Mouse (Mus musculus): Measurements from ENCODE around the gene Ctc1. TPM values are rescaled to one million over a fixed set of nuclear protein-coding genes. Genes with fewer than 3 reads are reported as not detected.

Ctc1 gene
- polyA plus RNA-seq (2014; fragmentation: Illumina TruSeq; extraction: RNeasy Lipid Tissue Mini Kit (QIAGEN cat#74804); ENCODE audit: low read depth, low replicate concordance), result 18.4 TPM

DNA sequence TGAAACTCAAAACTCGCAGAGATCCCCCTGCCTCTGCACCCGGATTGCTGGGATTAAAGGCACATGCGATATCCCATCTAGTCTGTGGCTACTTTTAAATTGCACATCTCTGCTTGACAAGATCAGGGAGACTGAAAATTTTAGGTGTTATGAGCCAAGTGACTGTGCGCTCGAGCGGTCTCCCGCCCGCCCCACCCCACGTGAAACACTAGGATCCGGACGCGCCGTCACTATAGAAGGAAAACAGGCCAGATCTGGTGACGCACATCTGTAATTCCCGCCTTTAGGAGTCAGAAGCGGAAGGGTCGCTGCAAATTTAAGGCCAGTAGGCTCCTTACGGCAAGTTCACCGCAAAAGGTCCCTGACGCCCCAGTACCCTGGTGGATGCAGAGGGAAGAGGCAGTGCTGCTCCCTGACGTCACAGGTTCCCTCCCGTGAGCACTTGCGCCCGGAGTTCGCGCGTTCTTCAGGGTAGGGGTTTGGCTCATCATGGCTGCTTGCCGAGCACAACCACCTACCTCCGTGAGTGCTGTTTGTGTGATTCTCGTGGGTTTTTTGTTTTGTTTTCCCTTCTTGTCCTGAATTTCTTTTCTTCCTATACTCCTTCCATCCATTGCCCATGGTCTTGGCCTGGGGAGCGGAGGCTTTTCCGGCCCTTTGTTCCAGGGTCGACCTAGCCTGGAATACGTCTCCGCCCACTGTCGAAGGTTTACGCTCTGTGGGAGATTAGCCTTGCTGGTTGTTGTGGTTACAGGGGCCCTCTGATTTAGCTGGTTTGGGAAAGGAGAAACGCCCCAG lies at the start of gene Ctc1:
Gene Ctc1, plus strand, starts transcription at position 268 of the 798 bp plus-strand sequence.

DNA sequence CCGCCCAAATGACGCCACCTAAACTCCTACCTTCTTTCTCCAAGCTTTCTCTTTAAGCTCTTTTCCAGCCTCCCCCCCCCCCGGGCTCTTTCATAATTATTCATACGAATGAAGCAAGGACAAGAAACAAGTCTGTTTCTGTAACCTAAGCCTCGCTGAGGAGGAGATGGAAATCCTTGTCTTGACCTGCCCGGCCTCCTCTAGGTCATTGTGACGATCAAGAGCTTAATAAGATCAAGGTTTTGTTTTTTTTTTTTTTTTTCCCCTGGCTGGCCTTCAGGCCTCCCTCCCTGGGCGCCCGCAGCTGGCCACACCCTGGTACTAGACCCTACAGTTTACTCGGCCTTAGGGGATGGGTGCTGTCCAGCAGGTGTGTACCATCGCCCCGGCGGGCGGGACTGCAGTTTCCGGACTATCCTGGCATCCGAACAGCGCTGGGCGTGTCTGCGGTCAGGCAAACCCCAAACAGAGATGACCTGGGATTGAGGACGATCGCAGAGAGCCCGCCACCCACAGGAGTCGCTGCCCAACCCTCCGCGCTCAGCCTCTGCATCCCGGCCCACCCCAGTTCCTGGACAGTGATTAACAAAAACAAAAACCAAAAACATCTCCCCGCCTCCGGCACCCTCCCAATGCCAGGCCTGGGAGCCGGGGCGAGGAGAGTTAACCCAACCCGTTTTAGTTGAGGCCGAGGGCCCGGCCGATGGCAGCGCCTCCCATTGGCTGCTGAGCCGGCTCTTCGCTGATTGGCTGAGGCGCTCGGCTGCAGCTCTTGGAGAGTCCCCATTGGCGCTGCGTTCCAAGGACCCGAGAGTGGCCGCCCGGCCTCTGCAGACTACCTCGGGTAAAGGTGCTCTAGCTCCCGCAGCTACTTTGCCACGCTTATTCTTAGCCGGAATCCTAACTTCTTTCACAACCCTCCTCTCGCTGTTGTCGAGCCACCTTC lies 48.1 kb upstream of the Ctc1 start, which contains the start of gene Slc25a35:
Gene Slc25a35, plus strand, starts transcription at position 795 of the 946 bp plus-strand sequence.

DNA sequence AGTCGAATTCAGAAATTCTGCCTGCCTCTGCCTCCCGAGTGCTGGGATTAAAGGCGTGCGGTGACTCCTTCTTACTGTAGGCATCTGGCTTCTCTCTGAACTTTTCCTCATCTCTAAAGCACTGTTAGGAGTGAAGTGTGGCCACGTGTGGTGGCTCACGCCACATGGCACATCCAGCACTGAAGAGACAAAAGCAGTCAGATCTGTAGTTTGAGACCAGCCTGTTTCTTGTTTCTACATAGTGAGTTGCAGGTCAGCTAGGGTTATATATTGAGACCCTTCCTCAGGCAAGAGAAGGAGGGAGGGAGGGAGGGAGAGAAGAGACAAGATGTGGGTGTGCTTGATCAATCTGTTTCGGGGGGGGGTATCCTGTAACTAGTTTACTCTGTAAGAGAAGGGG lies 40.6 kb upstream of the Ctc1 start, which contains the start of gene Rangrf:
Gene Rangrf, minus strand, starts transcription at position 101 of the 400 bp plus-strand sequence.

DNA sequence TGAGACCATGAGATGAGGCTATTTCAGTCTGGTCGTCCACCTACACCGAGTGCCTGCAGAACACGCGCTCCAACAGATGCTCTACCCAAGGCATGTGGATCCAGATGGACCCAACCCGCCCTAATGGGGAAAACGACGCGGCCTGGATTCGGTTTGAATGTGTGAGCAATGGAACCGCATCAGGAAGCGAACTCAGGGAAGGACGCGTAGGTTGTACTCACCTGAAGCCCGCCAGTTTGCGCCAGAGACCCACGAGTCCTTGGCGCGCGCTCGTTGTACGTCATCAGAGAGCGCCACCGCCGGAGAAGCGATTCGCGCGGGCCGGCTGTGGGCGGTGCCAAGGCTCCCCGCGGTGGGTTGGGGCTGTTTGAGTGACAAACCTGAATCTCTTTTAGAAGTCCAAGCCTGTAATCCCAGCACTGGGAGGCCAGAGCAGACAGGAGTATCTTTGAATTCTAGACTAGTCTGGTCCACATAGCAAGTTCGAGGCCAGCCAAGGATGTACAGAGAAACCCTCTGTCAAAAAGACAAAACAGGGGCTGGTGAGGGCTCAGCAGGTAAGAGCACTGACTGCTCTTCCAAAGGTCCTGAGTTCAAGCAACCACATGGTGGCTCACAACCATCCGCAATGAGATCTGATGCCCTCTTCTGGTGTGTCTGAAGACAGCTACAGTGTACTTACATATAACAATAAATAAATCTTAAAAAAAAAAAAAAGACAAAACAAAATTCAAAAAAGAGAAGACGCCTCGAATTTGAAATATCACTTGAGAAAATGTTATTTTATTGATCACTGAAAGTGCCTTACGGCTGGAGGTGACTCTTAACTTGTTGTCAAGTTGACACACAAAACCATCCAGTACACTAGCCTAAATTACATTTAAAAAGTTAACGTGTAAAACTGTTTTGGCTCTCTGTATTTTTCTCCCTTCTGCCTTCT lies 7.3 kb upstream of the Ctc1 start, which contains the start of gene Pfas:
Gene Pfas, minus strand, starts transcription at position 279 of the 940 bp plus-strand sequence.

DNA sequence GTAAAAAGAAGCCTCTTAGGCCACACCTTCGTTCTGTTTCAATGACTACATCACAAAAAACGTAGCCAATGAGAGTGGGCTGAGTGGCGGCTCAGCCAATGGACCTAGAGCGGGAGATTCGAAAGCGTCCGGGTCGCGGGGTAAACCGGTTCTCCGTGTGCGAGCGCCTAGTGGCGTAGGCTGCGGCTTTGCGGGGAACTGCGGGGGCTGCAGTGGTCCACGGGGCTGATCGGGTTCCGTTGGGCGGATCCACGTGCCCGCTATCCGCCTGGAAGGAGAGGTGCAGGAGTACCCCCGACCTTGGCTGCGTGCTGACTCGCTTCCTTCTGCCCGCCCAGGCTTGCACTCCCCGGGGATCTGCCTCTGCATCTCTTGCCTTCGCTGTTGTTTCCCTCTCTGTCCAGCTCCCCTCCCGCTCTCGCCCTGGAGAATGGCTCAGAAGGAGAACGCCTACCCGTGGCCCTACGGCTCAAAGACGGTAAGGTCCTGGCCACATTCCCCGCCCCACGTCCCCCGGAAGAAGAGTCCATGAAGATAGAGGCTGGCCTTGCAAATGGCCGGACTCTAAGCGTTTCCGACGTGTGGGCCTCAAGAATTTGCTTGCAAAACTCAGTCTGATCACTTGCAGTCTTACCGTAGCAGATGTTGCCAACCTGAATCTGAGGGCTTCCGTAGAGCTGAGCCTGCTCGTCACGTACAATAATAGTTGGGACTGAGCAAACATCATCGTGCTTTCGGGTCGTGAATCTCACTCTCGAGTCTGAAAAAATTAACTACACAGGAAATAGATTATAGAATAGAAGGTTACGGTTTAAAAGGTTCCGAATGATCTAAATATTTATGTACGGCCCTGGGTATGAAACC lies 30.1 kb downstream of the Ctc1 start, which contains the start of gene Aurkb:
Gene Aurkb, plus strand, starts transcription at position 117 of the 864 bp plus-strand sequence.

DNA sequence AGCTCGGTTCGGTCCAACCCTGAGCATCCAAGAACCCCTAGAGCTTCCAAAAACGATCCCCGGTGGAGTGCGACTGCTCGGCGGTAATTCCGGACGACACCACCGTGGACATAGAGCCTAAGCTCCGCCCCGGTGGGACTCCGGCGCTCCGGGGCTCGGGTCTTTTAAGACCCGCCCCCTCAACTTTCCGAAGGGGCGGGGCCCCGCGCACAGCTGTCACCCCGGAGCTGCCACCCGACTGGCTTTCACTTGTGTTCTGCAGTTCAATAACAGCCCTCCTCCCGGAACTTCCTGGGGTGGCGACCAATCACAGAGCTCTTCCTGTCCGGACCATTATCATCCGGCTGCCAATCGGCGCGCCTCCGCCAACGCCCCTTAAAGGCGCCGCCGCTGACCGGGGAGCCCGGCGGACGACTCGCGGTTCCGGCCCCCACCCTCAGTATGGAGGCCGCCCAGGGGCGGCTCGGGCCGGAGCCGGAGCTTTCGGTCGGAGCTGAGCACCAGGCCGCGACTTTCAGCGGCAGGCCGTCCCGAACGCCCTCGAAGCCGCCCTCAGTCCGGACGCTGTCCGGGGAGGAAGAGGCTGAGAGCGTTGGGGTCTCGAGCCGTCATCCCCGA lies 43.8 kb downstream of the Ctc1 start, which contains the start of gene Borcs6:
Gene Borcs6, plus strand, starts transcription at position 361 of the 618 bp plus-strand sequence.

DNA sequence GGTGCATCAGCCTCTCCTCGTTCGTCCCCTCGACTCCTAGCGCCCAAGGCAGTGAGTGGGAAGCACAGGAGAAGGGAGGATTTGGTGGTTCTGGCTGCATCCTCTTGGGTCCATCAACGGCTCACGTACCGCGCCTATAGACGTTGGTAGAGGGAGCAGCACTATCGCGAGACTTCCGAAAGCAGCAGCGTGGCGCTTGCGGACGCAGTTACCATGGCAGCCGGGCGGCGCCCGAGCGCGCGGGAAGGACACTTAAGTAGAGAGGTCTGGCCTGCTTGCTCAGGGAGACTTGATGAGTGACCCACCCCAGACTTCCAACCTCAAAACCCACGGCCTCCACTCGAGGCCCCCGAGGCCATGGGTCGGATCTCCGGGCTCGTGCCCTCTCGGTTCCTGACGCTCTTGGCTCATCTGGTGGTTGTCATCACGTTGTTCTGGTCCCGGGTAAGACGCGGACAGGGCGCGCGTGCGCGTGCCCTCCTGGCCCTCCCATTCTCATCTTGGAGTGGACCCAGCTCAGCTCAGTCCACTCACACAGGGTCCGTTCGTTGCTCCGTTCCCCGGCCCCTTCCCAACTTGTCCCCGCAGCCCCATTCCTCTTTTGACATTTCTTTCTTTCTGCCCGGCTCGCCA lies 55.0 kb downstream of the Ctc1 start, which contains the start of gene Tmem107:
Gene Tmem107, plus strand, starts transcription at position 217 of the 633 bp plus-strand sequence.

Other genes with a start within 250 kb of the Ctc1 start
- gene Ndel1, start 144.1 kb upstream of the Ctc1 start, polyA plus RNA-seq (2014; fragmentation: Illumina TruSeq; extraction: RNeasy Lipid Tissue Mini Kit (QIAGEN cat#74804); ENCODE audit: low read depth, low replicate concordance), result 64.2 TPM
- not detected for gene Rnf222, start 127.4 kb upstream of the Ctc1 start, polyA plus RNA-seq (2014; fragmentation: Illumina TruSeq; extraction: RNeasy Lipid Tissue Mini Kit (QIAGEN cat#74804); ENCODE audit: low read depth, low replicate concordance)
- gene Rpl26, start 114.3 kb upstream of the Ctc1 start, polyA plus RNA-seq (2014; fragmentation: Illumina TruSeq; extraction: RNeasy Lipid Tissue Mini Kit (QIAGEN cat#74804); ENCODE audit: low read depth, low replicate concordance), result 1,087 TPM
- not detected for gene Odf4, start 88.8 kb upstream of the Ctc1 start, polyA plus RNA-seq (2014; fragmentation: Illumina TruSeq; extraction: RNeasy Lipid Tissue Mini Kit (QIAGEN cat#74804); ENCODE audit: low read depth, low replicate concordance)
- gene Arhgef15, start 58.4 kb upstream of the Ctc1 start, polyA plus RNA-seq (2014; fragmentation: Illumina TruSeq; extraction: RNeasy Lipid Tissue Mini Kit (QIAGEN cat#74804); ENCODE audit: low read depth, low replicate concordance), result 33.1 TPM
- gene Slc25a35, start 47.8 kb upstream of the Ctc1 start, polyA plus RNA-seq (2014; fragmentation: Illumina TruSeq; extraction: RNeasy Lipid Tissue Mini Kit (QIAGEN cat#74804); ENCODE audit: low read depth, low replicate concordance), result 8.4 TPM
- gene Rangrf, start 40.7 kb upstream of the Ctc1 start, polyA plus RNA-seq (2014; fragmentation: Illumina TruSeq; extraction: RNeasy Lipid Tissue Mini Kit (QIAGEN cat#74804); ENCODE audit: low read depth, low replicate concordance), result 117 TPM
- gene Pfas, start 7.5 kb upstream of the Ctc1 start, polyA plus RNA-seq (2014; fragmentation: Illumina TruSeq; extraction: RNeasy Lipid Tissue Mini Kit (QIAGEN cat#74804); ENCODE audit: low read depth, low replicate concordance), result 10.1 TPM
- gene Aurkb, start 29.7 kb downstream of the Ctc1 start, polyA plus RNA-seq (2014; fragmentation: Illumina TruSeq; extraction: RNeasy Lipid Tissue Mini Kit (QIAGEN cat#74804); ENCODE audit: low read depth, low replicate concordance), result not detected
- gene Borcs6, start 43.8 kb downstream of the Ctc1 start, polyA plus RNA-seq (2014; fragmentation: Illumina TruSeq; extraction: RNeasy Lipid Tissue Mini Kit (QIAGEN cat#74804); ENCODE audit: low read depth, low replicate concordance), result 16.5 TPM
- gene Tmem107, start 54.9 kb downstream of the Ctc1 start, polyA plus RNA-seq (2014; fragmentation: Illumina TruSeq; extraction: RNeasy Lipid Tissue Mini Kit (QIAGEN cat#74804); ENCODE audit: low read depth, low replicate concordance), result 9.9 TPM
- 95.0 TPM for gene Vamp2, start 72.6 kb downstream of the Ctc1 start, polyA plus RNA-seq (2014; fragmentation: Illumina TruSeq; extraction: RNeasy Lipid Tissue Mini Kit (QIAGEN cat#74804); ENCODE audit: low read depth, low replicate concordance)
- 22.2 TPM for gene Per1, start 79.3 kb downstream of the Ctc1 start, polyA plus RNA-seq (2014; fragmentation: Illumina TruSeq; extraction: RNeasy Lipid Tissue Mini Kit (QIAGEN cat#74804); ENCODE audit: low read depth, low replicate concordance)
- not detected for gene Hes7, start 104.5 kb downstream of the Ctc1 start, polyA plus RNA-seq (2014; fragmentation: Illumina TruSeq; extraction: RNeasy Lipid Tissue Mini Kit (QIAGEN cat#74804); ENCODE audit: low read depth, low replicate concordance)
- 0.39 TPM for gene 9130213A22Rik, start 106.7 kb downstream of the Ctc1 start, polyA plus RNA-seq (2014; fragmentation: Illumina TruSeq; extraction: RNeasy Lipid Tissue Mini Kit (QIAGEN cat#74804); ENCODE audit: low read depth, low replicate concordance)
- gene Aloxe3, start 110.0 kb downstream of the Ctc1 start, polyA plus RNA-seq (2014; fragmentation: Illumina TruSeq; extraction: RNeasy Lipid Tissue Mini Kit (QIAGEN cat#74804); ENCODE audit: low read depth, low replicate concordance), result not detected
- not detected for gene Alox12b, start 141.1 kb downstream of the Ctc1 start, polyA plus RNA-seq (2014; fragmentation: Illumina TruSeq; extraction: RNeasy Lipid Tissue Mini Kit (QIAGEN cat#74804); ENCODE audit: low read depth, low replicate concordance)
- 1.6 TPM for gene Alox8, start 181.9 kb downstream of the Ctc1 start, polyA plus RNA-seq (2014; fragmentation: Illumina TruSeq; extraction: RNeasy Lipid Tissue Mini Kit (QIAGEN cat#74804); ENCODE audit: low read depth, low replicate concordance)
- gene Gucy2e, start 221.1 kb downstream of the Ctc1 start, polyA plus RNA-seq (2014; fragmentation: Illumina TruSeq; extraction: RNeasy Lipid Tissue Mini Kit (QIAGEN cat#74804); ENCODE audit: low read depth, low replicate concordance), result 0.05 TPM